Mouse (Mus musculus) cortical plate, adult 2 months (tissue): ENCODE measurements around the gene Gm47955.

Experiments
- CTCF ChIP-seq: fragments of 200-500 bp; IDR thresholded peaks from 2 replicates; pipeline ENCODE4 v1.5.1; 2011; ENCODE audit warnings: mild to moderate bottlenecking, control low read depth, low read length; ENCODE audit not compliant: insufficient read depth; ENCODE audit errors: extremely low read depth
- POLR2A ChIP-seq: fragments of 200-500 bp; IDR thresholded peaks from 2 replicates; pipeline ENCODE4 v1.6.1; 2011; ENCODE audit warnings: mild to moderate bottlenecking, low read length, control low read depth; ENCODE audit not compliant: insufficient read depth; ENCODE audit errors: extremely low read depth

DNA sequence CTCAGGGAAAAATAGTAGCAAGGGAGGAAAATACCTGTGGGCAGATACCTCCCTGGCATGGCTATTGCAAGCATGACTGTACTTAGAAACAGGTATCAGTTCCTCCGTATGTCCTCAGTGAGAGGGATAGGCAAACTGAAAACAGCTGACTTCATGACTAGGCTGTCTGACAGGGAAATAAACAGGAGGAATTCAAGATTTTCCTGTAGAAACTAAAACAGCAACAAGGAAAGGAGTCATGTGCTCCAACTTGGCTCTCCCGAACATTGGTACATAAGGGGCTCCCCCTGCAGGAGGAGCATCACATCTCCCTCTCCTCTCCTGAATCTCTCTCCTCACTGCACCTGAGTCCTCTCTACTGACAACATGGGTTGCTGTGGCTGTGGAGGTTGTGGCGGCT, 47.1 kb upstream of the Gm47955 start, which contains the start of gene A030005L19Rik:
- TF ChIP-seq CTCF = peak; percentile 14; the same call in 1 of the 2 replicates
- TF ChIP-seq POLR2A = no peak
